Mouse (Mus musculus) frontal cortex, adult 2 months (tissue): ENCODE measurements around the gene Cyp3a13. TPM values are rescaled to one million over a fixed set of nuclear protein-coding genes. Genes with fewer than 3 reads are reported as not detected.
A peak's percentile ranks its signal among the peaks of the same experiment; 100 is the strongest.
"Not testable (repeated sequence)": the region's sequence is repeated elsewhere in the genome, so short reads cannot be mapped to it uniquely, and the experiment has no call there.

Source experiments
- DNase-seq, 2 experiments: peaks; one replicate each; pipeline ENCODE4 v3.0.0; 2022; ENCODE audit warnings: low spot score in 1 of 2; ENCODE audit errors: extremely low spot score in 1 of 2
- polyA plus RNA-seq: library from polyadenylated mRNA; depleted of rRNA; stranded (reverse); fragments of >200 nt; gene quantifications from 2 replicates; pipeline ENCODE4 v1.2.3, GENCODE M21; 2012; rRNA removed

Gene Cyp3a13
- 0.97 and 1.2 TPM in 2 replicates for polyA plus RNA-seq

DNA sequence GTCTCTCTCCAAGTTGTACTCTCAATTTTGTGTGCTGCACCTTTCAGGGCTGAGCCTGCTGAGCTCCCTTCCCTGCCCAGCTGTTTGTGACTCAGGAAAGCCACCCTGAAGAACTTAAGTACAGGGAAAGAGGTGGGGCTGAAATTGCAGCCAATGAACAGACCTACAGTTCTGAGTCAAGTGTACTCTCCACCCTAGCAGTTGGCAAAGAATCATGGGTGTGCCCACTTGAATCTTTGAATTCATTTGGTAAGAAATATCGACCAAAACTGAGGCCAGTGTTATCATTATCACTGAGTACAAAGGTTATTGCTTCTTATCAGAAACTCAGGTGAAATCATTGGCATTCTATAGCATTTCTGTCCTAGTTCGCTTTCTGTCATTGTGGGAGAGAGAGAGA, at the start of gene Cyp3a13:
Gene Cyp3a13 (minus strand): TSS at position 88 of the 400 bp plus-strand sequence.
- DNase-seq = no peak

- DNase-seq = peak; percentile 24 to 51
These were observed 45.1 kb upstream of the Cyp3a13 start for GRCm38 (mm10) chr5:137966492-137966891.

DNA sequence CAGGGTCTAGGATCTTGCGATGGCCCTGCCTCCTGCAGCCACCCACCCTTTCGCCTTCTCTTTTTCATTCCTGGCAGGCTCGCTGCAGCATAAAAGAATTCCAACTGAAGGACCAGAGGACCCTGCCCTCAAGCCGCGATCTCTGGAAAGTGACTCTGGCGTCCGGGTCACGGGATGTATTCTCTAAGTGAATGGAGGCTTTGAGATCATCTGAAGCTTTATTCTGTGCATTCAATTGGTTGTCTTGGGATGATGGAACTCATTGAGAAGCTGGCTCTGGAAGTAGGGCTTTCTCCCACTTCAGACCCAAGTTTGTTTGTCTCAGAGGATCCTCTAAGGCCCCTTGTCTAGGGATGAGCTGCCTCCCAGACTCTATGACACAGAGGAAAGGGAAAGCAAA, 41.5 kb upstream of the Cyp3a13 start, which contains the start of gene Gjc3:
Gene Gjc3 (minus strand): TSS at position 154 of the 400 bp plus-strand sequence.
- peak in 1 of 2 experiments; percentile 12 for DNase-seq

DNA sequence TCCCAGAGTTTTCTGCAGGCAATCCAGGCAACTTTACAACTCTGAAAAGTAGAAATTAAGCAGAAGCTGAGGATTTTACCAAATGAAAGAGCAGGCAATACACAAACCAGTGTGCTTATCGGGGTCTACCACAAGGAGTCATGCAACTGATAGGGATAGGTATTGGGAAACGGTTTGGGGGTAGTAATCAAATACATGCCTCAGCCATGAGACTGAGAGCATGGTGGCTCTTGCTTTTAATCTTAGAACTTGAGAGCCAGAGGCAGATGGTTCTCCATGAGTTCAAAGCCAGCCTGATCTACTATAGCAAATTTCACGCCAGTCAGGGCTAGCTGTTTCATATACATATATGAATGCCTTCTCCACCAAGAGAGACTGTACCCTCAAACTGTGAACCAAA, 35.0 kb upstream of the Cyp3a13 start:
- DNase-seq = no peak

DNA sequence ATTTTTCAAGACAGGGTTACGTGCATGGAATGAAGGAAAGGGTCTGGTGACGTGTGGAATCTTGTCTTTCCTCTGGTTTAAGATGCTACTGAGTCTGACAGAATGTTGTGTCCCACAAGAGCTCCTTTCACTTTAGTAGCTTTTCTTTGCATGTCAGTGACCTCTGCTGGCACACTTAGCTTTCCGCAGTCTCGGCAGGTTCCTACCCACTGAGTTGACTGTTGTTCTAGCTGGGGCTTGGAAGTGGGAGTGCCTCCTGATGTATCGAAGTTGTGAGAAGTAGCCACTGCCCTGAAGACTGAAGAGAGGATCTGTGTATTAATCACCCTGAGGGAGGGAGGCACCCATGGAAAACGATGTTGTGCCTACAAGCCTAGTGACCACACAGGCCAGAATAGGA, 29.8 kb upstream of the Cyp3a13 start:
- DNase-seq = peak in 1 of 2 experiments; percentile 37

- DNase-seq = no peak
These were observed 25.9 kb upstream of the Cyp3a13 start for GRCm38 (mm10) chr5:137947303-137947702.

DNA sequence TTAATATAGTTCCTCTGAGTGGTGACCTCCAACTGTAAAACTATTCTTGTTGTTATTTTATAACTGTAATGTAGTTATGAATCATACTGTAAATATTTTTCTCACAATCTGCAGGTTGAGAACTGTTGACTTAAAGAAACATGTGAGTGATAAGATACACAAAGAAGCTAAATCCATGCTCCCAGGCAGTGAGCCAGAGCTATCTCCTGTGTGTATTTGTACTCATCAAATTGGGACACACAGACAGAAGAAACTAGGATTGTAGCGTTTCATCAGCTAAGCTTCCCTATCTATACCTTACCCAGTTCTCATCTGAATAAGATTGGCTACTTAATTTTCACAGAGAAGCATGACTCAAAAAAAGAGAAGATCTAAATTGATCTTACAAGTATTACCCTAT, 21.7 kb upstream of the Cyp3a13 start:
- no peak for DNase-seq

DNA sequence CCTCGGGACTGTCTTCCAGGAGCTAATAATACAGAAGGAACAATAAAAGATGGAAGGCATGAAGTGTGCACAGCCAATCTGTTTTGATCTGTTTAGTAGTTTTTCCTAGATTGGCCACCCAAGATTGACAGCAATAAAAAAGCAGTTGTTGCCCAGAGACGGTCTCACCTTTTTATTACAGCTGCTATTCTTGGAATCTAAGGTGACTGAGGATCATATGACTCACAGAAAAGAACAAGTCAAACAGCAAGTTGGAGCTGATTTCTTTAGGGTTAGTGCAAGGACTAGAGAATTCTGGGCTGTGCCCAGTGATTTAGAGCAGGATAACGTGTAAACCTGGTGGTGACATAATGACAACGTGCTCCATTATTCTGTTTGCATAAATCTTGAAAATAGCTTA, 19.5 kb upstream of the Cyp3a13 start:
- no peak for DNase-seq

DNA sequence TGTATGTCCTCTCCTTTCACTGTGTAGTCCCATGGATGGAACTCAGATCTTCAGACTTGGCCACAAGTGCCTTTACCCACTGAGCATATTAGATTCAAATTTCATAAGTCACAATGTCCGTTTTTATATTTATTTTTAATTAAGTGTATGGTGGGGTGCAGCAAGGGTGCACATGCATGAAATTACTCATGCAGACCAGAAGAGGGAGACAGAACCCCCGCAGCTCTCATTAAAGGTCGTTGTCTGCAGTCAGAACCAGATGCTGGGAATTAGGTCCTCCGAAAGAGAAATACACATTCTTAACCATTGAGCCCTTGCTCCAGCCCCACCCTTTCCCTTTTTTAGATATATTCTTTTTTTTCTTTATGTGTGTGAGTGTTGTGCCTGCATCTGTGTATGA, 15.8 kb upstream of the Cyp3a13 start:
- no peak for DNase-seq

GRCm38 (mm10) chr5:137936486-137936885, 15.1 kb upstream of the Cyp3a13 start:
- DNase-seq = no peak

GRCm38 (mm10) chr5:137933934-137934333, 12.5 kb upstream of the Cyp3a13 start:
- DNase-seq = not testable (repeated sequence)

- no peak for DNase-seq
These were observed 7.0 kb upstream of the Cyp3a13 start for GRCm38 (mm10) chr5:137928439-137928838.

GRCm38 (mm10) chr5:137922171-137922570, 752 bp upstream of the Cyp3a13 start:
- DNase-seq = no peak

GRCm38 (mm10) chr5:137915550-137915949, 5.9 kb downstream of the Cyp3a13 start:
- DNase-seq = no peak

DNA sequence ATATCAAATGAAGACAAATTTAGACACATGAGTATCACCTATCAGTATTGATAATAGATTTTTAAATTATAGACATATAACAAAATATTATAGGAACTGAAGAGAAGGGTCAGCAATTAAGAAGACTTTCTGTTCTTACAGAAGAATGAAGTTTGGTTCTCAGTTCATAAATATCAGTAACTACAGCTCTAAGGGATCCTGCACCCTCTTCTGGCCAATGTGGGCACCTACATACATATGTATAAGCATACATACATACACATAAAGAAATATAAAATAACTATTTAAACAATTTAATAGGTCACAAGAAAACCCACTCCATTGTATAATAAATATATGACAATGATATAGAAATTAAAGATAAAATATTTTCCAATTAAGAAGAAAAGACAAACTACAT, 6.9 kb downstream of the Cyp3a13 start:
- DNase-seq = no peak

- DNase-seq = no peak
These were observed 11.7 kb downstream of the Cyp3a13 start for GRCm38 (mm10) chr5:137909564-137910262.

GRCm38 (mm10) chr5:137897812-137898211, 23.6 kb downstream of the Cyp3a13 start:
- no peak for DNase-seq

DNA sequence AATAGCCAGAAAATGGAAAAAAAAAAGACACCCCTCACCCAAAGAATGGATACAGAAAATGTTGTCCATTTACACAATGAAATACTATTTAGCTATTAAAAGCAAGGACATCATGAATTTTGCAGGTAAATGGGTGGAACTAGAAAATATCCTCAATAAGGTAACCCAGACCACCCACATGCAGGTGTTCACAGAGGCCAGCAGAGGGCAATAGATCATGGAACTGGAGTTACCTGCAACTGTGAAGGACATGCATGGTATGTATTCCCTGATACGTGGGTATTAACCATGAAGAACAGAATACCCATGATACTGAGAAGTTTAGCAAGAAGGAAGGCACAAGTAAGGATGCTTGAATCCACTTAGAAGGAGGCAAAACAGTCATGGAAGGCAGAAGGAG, 28.5 kb downstream of the Cyp3a13 start:
- no peak for DNase-seq

DNA sequence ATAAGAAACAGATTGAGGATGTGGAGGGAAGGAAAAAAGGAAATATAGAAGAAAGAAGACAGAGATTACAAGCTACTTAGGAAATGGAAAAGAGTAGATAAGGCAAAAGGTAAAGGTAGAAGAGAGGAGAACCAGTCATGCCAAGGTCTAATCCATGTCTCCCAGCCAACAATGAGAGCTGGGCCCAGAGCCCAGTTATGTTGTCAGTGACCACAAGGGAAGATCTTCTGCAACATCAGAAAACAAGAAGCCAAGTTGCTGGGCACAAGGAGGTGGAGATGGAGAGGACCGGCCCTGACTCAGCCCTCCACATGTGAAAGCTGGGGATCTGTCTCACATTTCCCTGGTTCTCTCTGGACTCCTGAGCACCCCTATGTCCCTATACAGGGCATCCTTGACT, 33.8 kb downstream of the Cyp3a13 start:
- no peak for DNase-seq

DNA sequence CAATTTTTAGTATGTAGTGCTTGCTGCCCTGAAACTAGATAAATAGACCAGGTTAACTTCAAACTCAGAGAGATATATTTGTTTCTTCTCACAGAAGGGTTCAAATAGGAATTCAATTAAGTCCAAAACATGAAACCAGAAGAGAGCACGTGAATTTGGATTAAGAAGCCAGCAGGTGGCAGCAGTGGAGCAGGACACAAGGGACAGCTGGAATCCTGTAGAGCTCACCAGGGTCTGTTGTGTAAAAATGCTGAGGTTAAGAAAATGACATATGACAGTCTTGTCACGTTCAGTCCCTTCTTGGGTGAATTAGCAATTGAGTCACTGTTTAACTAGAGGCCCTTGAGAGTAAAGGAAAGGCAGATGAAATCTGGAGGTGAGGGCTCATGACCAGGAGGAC, 35.5 kb downstream of the Cyp3a13 start:
- peak; percentile 3 to 78 for DNase-seq

DNA sequence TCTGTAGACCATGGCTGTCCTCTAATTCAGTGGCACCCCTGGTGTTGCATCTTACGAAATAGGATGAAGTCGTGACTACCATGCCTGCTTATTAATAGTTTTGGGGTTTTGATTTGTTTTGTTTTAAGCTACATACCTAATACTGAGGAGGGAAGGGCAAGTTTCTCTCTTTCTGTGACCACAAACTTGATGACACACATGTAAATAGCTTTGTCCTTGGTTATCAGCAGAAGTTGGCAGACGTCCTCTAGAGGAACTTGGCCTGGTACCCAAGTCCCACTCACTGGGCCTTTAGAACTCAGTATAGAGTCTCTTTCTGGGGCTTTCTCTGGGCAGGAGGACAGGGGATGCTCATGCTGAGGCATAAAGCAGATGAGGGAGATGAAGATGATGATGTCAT, 38.1 kb downstream of the Cyp3a13 start:
- no peak for DNase-seq

DNA sequence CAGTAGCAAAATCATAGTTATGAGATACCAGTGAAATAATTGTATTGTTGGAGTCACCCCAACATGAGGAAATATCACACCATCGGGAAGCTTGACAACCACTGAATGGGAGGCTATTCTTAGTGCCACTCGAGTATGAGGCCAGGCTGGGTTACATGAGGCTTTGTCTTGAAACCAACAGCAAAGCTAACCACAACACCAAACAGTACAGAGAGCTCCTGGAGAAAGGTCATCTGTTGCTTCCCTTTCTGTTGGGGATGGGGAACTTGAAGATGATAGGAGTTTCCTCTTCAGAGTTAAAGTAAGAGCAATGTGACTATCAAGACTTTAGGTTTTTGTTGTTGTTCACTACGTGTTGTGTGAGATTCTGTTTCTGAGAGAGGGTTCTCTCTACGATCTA, 38.5 kb downstream of the Cyp3a13 start:
- no peak for DNase-seq

GRCm38 (mm10) chr5:137877860-137878259, 43.6 kb downstream of the Cyp3a13 start:
- DNase-seq = peak in 1 of 2 experiments; percentile 25
